Mouse (Mus musculus) spleen, postnatal 36 days (tissue): ENCODE data around the gene Nrde2.
A peak's percentile ranks its signal among the peaks of the same experiment; 100 is the strongest.
"Not testable (repeated sequence)": the region's sequence is repeated elsewhere in the genome, so short reads cannot be mapped to it uniquely, and the experiment has no call there.

ENCODE experiments used
- DNase-seq, 2 experiments: peaks; one replicate each; pipeline ENCODE4 v3.0.0; 2022; ENCODE audit warnings: low spot score in 2 of 2, mixed read lengths in 1 of 2

Gene Nrde2

DNA sequence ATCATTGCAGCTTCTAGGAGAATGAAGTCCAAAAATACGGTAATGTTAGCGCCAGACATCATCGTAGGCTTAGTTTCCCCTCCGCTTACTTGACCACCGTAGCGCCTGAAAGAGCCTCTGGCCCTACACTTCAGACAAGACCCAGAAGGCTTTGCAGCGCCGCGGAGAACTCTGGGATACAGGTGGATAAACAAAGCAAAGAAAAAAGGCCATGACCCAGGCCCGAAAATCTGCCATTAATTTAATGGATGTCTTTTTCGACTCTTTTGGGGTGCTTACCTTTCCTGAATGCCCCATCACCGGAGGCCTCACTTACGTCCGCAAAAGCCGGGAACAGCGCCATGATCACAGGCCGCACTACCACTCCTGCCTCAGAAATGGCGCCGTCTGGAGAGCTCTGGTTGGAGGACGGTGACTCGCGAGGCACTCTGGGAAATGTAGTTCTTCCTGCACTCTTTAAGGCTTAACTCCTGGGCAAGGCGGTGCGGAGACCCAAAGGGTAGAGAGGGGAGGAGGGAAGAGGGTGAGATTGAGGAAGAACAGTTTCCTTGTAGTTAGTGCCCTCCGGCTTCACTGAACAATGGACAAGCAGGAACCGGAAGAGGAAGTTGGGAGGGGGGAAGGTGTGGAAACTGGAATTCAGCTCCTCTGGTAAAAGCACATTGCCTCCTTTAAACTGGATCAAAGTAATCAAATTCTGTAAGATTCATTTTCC, at the start of gene Nrde2:
Gene Nrde2 (minus strand): TSS at position 393 of the 715 bp plus-strand sequence.
- peak; percentile 93 for DNase-seq

DNA sequence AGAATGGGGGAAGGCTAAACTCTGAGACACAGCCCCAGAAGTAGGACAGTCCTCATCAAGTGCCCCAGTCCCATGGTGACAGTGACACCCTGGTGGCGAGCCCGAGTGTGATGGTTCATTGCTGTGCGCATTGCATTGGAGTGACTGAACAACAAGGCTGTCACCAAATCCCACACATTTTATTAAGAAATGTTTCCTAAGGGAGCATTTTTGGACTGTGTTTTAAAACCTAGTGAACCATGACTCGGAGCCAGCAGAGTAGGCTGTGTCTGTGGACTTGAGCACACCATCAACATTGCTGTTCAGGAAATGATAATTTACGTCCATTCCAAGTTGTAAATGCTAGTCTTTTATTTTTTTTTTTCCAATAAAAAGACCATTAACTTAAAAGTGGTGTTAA, 47.5 kb upstream of the Nrde2 start:
- no peak for DNase-seq

DNA sequence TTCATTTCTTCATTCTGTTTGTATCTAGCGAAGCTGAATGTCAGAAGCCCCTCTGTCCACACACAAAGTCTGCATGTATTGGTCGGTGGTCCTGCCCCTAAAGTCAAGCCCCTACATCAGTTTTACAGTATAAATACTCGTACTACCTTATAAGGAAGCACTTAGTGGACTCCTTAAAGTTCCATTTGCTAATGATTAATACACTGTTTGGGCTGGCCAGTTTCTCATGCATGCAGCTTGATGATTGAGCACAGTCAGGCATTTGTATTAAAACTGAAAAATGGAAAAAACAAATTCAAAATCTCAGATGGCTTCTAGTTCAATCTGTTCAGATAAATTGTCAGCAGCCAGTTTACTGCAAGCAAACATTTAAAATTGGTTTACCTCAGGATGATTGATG, 47.1 kb upstream of the Nrde2 start:
- DNase-seq, result no peak

DNA sequence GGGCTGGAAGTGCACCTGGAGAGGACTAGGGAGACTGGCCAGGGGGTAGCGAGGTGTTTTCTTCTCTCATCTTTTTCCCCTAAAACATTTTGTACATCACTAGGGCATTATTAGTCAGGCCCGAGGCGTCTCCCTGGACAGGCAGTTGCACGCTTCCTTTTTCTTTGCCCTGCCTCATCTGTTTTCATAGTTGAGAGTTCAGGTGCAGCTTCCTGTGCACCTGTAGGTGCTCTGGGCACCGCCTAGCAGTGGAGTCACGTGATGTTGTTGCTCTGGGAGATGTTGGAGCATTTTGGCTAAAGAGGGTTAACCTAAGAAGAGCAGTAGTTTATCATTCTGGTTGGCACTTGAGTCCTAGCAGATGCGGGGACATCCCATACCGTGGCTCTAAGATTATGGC, 45.7 kb upstream of the Nrde2 start:
- DNase-seq, result peak; percentile 20 to 31

DNA sequence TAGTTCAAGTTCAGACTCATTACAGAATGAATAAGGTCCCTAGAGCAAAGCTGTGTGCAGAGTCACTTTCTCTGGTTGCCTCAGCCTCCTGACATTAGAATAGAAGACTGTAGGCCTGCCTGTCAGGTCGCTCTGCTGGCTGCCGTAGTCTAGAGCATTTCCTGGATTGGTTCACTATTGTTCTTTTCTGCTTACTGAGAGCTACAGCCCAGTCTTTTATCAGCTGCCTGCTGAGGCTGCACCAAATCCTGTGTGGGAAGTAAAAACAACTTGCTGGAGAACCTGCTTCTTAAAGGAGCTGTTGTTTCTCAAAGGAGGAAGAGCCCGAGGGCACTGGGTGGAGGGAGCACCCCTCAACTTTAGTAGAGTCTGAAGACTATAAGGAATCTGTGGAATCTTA, 44.3 kb upstream of the Nrde2 start:
- DNase-seq, result no peak

DNA sequence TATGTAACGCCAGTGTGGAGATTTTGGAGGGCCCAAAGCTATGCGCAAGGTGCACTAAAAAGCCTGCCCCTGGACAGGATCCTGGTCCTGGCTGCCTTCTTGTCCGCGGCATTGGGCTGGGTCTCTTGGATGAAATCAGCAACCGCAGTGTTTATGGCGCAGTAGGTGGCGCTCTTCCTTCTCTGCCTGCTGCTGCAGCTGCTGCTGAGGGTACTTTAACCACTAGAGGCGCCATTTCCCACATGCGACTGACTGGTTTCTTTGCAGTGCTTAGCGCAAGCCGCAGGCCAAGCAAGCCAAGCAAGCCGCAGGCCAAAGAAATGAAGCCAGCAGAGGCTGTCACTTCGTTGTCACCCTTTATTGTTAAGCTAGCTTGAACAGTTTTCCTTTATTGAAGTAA, 42.4 kb upstream of the Nrde2 start:
- peak; percentile 90 to 92 for DNase-seq

DNA sequence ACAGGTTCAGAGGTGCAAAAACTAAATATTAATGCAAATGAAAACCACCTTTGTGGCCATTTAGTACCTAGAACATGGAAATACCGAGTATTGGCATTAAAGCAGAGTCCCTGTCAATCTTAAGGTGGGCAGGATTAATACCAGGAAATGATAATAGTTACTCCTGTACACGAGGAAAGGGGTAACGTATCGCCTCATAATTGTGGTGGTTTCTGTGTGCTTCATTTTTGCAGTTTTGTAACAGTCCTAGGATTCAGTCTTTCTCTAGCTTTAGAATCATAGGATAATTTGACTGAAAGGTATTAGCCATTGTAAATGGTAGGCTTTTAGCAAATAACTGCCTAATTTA, 41.9 kb upstream of the Nrde2 start:
- DNase-seq, result no peak

DNA sequence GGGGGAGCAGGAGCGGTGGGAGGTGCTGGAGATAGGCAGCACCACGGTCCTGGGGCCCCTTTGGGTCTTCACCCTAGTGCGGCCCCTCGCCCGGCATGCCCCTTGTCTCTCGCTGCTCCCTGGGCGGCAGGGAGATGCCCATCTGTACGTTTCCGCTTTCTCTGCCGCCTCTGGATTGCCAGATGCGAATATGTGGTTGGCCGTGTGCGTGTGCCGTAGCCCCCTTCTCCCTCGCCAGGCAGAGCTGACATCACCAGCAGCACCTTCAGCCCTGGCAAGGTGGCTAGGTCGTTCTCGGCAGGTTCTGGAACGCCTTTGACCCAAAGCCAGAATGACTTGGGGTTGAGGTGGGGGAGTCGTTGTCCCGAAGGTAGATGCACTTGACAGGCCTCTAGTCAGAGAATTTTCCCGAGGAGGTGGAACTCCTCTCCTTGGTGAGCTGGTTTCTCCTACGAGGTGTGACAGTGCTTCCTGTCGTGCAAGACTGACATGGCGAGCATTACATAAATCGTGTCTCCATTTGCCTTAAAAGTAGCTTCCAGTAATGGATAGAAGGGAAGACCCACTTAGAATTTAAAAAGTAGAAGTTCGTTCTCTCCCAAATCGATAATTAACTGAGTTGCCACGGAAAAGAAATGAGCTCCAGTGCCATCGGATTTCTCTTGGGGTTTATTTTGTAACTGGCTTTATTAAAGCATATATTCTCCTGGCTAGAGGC, 41.4 kb upstream of the Nrde2 start:
- DNase-seq, result peak in 1 of 2 experiments; percentile 26

DNA sequence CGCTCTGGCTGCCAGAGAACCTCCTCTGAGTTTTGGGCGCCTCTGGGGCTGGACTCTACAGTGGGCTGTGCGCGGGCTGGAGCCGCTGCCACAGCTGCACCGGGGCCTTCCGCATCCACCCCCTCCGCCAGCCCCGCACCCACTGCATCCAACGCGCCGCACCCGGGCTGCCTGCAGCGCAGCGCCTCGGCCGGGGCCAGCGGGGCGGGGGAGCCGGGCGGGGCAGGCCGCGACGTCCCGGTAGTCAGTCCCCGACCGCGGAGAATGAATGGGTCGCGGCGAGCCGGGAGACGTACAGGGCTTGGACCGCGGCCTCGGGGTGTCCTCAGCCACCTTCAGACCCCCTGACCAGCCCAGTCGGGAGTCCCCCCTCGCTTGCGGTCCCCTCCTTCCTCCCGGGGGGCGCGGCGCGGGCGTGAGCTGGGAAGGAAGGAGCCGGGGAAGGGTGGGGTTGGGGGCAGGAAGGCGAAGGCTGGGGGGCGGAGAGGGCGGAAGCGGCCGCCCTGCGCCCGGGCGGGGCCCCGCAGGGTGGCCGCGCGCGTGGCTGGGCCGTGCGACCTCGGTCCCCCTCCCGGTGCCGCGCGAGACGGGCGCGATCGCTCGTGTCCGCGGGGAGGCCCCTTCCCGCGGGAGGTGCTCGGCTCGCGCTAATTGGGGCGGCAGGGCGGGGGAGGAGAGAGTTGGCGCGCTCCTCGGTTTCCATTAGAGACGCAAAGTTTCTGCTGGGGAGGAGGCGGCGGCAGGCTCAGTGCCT, 40.6 kb upstream of the Nrde2 start:
- DNase-seq, result peak; percentile 66 to 72

DNA sequence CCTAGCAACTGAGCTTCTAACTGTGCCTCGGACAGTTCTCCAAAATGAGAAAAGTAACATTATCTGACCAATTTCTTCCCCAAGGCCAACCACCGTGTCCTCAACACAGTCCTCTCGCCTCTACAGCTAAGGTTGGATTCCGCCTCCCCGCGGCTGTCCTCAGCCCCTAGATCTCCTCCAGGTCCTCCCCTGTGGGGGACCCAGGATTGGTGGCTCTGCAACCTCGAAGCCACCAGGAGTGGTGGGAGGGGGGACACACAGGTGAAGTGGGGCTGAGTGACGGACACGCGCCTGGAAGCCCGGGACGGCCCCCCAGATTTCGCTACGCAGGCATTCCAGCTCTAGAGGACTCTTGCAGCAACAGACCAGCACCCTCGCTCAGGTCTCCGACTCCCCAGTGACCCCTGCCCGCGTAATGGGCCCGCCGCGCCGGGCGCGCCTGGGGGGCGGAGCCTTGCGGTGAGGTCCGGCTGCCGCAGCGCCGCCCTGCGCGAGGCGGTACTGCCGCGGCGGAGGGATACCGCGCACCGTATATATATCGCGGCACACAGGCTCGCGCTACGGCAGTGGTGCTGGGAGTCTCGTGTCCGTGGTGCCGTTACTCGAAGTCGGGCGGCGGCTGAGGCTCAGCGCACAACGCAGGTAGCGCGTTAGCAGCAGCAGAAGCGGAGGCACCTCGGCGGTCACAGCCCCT, 39.7 kb upstream of the Nrde2 start, which contains the start of gene Calm1:
Gene Calm1 (plus strand): TSS at position 469 of the 694 bp plus-strand sequence.
- DNase-seq, result peak; percentile 92

DNA sequence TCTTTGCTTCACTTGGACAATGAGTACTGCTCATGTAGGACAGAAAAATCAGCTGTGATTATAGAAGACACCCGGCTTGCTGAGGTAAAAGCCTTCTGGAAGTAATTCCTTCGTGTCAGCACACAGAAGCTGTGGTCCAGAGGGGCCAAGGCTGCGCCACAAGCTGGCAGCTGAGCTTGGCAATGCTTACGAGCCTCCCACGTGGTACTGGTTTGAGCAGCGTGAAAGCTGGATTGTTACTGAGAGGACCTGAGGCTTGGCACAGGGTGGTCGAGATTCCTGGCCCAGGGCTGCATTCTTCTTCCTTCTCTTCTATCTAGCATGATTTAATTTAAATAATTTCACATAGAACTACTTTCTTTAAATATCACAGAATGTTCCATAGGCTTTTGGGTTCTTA, 37.3 kb upstream of the Nrde2 start:
- DNase-seq, result no peak

DNA sequence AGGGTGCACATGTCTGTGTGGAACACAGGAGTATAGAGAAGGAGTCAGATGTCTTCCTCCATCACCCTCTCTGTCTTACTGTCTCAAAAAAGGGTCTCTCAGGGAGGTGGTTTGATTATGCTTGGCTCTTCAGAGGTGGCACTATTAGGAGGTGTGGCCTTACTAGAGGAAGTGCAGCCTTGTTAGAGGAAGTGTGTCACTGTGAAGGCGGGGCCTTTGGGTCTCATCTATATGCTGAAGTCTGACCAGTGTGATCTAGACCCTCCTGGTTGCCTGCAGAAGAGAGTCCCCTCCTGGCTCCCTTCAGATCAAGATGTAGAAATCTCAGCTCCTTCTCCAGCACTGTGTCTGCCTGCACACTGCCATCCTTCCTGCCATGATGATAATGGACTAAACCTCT, 34.7 kb upstream of the Nrde2 start:
- no peak for DNase-seq

DNA sequence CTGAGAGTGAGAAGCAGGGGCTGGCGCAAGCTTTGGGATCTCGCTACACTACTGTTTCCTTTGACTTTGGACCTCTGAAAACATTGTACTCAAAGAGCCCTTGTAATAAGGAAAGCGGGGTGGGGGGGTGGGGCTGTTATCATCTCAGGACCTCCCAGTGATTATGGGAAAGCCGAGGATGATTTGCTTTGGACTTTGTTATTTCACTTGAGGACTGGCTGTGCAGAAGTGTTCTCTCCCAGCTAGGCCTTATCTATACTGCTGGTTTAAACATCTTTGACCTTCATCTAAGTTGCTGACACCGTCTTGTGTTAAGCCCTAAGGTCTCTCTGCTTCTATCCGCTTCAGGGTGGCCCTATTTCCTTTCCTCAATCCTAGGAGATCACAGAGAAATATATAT, 31.3 kb upstream of the Nrde2 start:
- no peak for DNase-seq

DNA sequence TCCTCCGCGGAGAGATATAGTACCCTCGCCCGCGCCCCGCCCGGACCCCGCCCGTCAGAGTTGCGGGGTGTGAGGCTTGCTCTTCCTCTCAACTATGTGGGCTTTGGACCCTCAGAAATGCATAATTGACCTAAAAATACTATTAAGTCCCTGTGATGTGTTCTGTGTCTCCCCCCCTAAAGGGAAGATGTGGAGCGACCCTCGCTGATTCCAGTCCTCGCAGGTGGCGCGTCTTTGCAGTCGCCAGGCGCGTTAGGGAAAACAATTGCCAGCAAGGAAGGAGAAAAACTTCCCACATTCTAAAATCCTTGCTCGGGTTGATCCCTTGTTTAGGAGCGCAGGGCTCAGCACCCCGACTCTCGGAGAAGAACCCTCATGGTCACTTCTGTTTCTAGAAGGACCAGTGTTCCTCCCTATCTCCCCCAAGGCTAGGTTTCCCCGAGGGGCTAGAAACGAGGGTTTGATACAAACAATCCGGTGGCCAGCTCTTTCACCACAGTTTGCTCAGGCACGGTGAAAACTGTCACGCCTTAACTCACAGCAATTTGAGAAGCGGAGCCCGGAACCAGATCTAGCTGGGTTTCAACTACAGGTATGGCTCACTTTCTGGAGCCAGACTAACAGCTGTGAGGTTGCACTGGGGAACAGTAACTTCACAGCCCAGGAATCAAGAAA, 28.4 kb upstream of the Nrde2 start:
- DNase-seq, result peak; percentile 37 to 45

DNA sequence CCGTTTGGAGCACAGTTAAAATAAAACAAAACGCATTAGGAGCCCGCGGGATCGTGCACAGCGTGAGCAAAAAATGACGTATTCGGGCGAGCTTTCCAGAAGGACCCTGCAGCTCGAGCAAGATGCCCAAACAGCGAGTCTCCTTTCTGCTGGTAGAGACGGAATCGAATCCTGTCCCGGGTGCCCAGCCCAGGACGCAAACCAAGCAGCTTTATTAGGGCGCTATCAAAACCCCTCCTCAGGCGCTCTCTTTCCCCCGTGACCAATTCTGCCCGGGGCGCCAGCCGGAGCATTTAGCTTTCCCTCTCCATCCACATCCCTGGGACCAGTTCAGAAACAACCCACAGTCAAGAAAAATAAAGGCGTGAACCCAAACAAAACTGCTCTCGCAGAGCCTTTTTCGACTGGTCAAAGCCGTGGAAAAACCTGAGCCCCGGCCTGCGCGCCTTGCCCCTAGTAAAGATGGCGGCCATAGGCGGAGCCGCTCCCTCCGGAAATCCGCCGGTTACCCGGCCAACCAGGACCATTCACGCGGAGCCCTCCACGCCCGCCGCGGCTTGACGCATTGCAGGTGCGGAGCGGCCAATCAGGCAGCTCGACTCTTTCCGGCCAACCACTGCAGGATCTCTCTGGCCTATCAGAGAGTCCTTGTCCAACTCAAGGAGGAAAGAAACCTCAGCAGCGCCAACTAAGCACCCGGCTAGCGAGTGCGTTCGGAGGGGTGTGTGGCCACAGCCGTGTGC, 27.7 kb upstream of the Nrde2 start:
- peak; percentile 99 for DNase-seq

DNA sequence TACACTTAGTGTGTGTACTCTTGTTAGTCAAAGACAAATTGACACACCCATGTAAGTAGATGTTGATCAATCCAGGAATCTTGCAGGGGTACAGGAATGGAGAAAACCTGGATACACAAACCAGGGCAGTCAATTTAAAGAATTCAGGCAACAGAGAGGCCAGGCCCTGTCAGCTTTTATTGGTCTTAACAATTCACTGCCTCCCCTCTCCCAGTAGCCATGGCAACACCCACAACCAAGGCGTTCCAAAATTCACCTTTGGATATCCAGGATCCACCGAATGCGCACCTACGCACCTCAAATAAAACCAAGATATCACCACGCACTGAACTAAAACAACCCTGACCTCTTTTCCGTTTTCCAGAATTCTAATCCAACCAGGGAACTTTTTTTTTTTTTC, 26.9 kb upstream of the Nrde2 start:
- DNase-seq, result no peak

DNA sequence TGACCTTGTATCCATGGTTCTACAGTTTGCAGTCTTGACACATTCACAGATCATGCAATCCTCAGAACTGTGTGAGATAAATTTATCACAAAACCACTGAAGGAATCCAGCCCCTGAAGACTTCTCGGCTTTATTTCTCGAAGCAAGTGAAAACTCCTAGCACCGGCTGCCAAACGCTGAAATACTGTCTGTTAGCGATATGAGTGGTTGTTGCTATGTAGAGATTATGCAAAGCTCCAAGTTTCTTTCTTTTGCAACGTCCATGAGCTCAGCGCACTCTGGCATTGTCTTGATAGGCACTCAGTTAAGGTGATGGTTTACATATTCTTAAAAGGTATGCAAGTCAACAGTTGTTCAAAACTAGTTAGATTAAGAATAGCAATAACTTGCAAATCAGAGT, 26.4 kb upstream of the Nrde2 start:
- DNase-seq, result no peak

DNA sequence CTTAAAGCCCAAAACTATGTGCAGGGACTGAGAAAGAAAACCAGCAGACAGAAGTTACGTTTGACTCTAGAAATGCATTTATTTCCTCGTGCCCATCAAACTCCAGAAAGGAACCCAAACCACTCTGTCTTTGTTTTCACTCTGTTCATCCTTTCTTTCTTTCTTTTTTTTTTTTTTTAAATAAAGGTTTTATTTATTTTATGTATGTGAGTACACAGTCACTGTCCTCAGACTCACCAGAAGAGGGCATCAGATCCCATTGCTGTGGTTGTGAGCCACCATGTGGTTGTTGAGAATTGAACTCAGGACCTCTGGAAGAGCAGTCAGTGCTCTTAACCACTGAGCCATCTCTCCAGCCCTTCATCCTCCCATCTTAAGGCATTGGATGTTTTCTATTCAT, 25.5 kb upstream of the Nrde2 start:
- DNase-seq, result not testable (repeated sequence)

DNA sequence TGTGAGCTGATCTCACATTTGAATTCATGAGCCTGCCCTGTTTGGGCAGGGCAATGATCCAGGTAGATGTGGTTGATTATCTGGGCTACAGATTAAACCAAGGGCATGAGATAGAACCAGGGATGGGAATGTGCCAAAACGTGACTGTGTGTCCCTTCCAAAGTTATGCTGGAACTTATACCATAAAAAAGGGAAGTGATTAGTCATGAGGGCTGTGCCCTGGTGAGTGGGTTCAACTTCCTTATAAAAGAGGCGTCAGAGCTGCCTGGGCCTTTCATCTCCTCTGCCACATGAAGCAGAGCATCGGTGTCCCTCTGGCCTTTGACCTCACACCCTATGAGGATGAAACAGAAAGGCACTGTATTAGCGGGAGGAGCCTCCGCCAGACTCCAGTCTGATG, 24.5 kb upstream of the Nrde2 start:
- peak; percentile 66 to 71 for DNase-seq

DNA sequence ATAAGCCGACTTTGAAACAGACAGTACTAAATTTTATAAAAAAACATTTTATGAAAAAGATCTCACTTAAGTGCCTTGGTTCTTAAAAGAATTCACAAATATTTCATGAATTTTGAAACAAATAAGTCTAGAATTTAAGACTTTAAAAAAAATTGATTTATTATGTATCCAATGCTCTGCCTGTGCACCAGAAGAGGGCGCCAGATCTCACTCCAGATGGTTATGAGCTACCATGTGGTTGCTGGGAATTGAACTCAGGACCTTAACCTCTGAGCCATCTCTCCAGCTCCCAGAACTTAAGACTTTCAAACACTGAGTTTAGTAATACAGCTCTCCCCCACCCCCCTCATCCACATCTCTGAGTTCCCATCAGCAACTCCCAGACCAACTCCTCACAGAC, 23.2 kb upstream of the Nrde2 start:
- no peak for DNase-seq

DNA sequence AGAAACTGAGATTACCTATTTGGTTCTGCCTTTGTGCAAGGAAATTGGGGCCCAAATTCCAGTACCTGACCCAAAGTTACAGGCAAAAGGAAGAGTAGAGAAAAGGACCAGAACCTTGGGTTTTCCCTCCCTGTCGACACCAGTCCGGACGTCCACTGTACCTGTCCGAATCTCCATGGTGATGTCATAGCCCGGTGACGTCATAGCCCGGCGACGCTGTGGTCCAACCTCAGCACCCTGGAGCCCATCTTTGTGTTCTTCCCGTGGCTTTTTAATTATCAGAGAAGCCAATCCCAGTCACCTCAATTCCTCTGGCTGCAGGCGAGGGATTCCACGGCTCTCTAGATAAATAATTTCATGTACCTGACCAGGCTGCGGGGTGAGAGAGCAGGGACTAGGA, 21.3 kb upstream of the Nrde2 start:
- no peak for DNase-seq
